Mouse (Mus musculus): ENCODE data around the gene C1qc.
A peak's percentile ranks its signal among the peaks of the same experiment; 100 is the strongest.

C1qc gene

DNA sequence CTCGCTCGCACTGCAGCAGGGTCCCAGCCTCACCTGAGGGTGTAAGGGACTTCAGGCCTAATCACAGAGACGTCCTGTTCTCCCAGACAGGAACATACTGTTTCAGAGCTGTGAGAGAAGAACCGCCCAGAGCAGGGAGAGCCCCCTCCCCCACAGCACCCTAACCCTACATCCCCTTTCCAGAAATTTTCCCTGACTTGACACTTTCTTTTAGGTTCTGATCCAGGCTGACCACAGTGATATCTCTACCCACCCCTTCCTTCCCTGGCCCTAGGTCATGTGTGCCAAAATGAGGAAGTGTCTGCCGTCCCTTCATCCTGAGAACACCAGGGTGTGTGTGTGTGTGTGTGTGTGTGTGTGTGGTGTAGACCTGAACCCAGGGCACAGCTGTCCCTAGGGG is at the start of gene C1qc:
C1qc (minus strand) TSS at position 255 of the 400 bp plus-strand sequence.
- no peak for DNase-seq

DNA sequence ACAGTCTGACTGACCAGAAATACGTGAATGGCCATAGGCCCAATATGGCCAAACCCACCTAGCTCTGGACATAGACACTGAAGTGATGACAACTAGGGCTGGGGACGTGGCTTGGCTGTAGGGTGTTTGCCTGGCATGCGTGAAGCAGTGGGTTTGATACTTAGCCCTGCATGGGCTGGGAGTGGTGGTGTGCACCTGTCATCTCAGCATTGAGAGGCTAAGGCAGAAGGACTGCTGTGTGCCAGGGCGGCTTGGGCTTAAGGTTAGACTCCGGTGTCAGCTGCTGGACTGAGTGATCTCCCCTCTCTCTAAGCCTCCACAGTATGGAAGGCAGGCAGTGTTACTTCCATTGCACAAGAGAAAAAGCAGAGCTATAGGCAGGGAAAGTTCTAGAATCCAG is 45.1 kb upstream of the C1qc start:
- no peak for DNase-seq

DNA sequence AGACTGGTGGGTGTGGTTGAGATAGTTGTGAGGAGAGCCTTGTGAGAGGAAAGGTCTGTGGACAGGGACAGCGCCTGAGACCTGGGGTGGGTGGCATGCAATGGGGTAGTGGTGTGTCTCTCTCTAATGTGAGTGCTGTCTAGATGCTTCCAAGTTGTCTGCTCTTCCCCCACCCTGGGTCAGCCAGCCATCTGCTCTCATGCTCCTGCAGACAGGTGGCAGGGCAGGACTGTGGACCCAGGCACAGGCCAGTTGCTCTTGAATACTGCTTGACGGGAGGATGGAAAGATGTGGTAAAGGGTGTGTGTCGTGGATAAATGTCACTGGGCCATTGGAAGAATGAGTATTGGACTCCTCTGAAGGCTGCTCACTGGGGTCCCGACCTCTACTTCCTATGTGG is 44.5 kb upstream of the C1qc start:
- no peak for DNase-seq

DNA sequence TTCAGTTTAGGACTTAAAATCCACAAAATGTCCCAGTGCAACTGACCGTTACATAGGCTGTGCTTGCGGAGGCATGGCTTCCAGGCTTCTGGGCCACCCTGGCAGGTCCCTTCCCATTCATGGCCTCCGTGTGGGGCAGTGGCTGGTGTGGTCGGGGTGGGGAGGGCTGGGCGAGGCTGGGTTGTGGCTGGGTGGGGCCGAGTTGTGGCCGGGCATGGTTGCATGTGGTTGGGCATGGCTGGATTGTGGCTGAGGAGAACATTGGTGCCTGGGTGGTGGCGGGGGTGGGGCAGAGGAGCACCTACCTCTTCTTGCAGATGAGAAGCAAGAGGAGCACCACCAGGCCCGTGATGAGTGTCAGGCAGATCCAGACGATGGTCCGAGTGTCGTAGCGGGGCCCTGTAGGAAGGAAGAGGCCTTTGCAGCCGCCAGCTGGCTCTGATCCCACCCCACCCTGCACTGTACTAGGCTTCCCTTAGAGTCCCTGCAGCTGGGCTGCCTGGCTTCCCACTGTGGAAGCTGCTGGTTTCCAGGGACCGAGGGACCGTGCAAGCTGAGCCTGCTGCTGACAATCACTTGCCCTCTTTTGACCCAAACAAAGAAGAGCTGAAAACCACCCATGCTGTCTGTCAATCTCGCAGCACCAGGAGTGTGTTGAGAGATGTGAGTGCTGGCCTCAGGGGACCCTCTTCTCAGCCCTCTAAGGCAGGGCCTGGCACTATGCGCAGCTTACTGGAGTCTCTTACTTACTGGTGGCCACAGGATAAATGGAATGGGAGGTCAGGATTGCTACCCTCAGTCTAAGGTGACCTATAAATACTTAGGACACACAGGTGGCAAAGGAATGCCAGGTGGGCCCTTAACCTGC is 42.1 kb upstream of the C1qc start:
- peak; percentile 44 for DNase-seq

DNA sequence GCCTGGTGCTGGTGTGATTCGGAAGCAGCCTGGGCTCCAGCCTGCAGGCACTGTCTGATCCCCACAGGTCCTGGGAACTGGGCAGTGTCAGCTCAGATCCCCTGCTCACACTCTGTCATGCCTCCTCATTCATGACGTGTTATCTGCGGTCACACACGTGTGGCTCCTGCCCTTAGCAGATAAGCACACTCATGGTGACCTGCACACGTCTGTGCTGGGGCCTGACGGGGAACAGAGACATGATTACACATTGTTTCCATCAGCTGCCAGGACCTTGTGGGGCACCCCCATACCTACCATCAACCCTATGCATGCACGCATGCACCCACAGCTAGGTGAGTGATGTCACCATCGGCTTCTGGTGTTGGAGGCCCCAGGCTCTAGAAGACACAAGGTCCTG is 37.6 kb upstream of the C1qc start:
- no peak for DNase-seq

DNA sequence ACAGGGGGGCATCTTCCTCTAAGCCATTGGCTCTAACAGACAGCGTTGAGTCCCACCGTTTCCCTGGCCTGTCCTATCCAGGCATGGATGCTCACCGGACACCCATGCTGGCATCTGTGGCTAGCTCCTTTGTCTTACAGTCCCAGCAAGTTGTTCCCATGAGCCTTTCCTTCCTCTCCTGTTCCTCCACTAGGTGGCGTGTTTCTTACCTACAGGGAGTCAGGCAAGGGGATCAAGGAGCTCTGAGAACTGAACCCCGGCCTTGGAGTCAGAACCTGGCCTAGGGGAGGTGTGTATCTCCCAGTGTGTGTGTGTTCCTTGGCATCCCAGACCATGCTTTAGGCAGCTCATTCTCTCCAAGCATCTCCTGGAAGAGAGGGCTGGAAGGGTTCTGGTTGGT is 36.1 kb upstream of the C1qc start:
- DNase-seq, result peak; percentile 30

DNA sequence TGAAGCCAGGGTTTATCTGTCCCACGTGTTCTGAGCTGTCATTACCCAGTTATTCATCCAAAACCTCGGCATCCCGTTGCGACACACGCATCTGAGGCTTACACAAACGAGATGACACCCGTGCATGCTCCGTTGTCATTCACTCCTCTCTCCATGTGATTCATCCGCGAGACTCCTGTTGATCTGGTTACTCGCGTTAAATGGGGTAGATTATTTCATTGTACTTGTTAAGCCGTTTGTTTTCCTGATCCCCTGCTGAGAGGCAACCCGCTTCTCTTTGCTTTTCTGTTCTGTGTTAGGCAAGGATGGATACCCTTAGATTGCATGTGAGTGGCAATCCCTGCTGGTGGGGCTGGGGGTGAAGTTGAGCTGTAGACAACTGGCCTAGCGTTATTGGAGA is 32.9 kb upstream of the C1qc start:
- DNase-seq, result no peak

DNA sequence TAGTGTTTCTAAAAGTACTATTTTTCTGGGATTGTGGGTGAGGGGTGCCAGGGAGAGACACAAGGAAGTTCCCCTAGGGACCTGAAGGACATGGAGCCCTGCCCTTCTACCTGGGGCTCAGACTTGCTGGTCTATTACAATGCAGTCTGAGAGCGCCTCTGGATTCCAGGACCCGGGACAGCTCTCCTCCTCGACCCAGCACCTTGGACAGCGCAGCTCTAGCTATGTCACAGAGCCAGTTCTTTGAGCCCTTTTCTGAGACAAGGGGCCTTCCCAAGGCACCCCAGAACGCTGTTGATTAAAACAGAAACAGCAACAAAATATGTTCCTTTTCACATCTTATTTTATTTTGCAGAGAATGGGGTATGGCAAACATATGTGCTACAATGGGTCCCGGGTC is 31.7 kb upstream of the C1qc start:
- peak; percentile 78 for DNase-seq

DNA sequence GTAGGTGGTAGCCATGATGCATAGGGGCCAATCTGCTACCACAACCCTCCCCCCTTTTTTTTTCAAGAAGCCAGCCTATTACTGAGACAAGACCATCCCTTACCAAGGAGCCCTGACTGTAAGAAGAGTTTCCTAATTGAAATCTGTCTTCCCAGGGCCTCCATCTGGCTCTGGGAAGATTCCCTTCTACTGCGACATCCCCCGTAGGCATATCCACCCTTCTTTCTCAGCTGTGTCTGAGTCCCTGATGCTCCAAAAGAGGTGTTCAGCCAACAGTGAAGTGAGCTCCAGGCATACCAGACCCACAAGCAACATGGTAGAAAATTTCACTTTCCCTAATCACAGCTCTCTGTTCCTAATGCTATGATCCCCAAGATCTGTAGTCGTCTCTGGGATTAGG is 26.7 kb upstream of the C1qc start:
- no peak for DNase-seq

DNA sequence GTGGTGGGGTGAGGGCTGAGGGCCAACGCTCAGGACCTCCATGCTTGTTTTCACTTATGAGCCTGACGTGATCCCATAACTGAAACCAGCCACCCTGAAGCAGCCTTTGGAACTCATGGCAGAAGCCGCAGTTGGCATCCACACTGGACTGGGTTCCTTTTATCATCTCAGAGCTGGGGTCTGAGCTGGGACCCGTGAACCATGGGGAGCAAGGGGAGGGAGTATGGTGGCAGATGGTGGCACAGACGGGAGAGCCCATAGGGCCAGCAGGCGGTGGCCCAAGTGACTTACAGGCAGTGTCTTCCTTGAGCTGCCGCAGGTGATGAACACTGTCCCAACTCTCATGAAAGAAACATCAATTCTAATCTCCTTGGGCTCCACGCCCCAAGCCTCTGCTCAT is 26.0 kb upstream of the C1qc start:
- no peak for DNase-seq

DNA sequence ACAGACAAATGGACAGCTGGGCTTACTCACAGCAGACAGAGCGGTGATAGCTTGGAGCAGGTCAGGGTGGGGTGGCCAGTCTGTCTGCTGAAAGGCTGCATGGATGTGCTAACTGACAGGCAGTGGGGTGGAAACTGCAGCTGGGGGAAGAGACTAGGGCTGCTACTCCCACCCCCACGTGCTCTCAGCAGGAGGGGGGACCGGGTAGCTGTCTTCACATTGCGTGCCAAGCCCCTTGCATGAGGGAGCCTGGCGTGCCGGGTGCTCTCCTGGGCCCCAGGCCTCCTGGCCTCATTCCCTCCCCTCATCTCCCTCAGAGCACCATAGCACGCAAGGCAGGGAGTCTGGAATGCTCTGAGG is 24.3 kb upstream of the C1qc start:
- DNase-seq, result no peak

DNA sequence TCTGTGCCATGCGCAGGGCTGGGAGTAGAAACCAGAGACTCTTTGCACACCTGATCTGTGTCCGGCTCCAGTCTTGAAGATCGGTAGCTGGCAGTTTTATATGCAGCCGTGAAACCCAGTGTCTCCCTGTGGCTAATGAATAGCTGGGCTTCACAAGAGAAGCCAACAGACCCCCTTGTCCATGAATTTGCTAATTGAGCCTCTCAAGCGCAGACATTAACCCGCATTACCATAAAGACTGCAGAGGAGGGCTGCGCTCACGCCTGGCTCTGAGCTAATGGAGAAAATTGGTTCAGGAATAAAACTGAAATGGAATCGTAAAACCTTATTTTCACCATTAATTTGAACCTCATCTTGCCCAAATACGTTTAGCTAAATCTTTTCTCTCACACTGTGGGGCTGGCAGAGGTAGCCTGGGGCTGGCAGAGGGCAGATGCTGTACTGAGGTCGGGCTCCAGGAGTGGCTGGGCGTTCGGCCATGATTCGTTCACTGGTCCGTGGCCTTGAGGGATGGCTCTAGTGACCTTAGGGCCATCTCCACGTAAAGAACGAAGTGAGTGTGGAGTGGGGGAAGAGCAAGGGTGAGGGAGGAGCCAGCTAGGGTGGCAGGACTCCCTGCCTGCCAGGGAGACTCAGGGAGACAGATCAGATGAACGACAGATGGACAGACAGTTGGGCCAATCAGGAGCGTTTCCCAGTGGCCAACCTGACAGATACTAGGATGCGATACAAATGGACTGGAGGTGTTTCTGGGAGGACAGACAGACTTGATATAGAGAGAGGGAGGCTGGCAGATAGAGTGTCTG is 23.7 kb upstream of the C1qc start:
- DNase-seq, result no peak

DNA sequence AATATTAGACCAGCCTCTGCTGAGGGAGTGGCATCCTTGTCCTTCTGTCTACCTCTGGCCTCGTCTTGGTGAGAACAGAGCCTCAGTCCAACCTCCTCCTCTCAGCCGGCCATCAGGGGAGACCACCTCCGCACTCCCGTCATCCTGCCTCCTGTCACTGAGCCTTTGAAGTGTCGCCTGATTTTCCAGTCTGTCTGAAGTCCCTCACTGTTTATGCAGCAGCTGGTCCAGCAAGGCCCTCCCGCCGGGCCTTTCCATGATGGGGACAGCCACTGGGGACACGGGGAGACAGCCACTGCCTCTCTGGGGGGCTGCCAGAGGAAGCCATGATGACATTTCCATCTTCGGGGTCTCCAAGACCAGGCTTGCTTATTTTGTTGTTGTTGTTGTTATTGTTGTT is 20.0 kb upstream of the C1qc start:
- no peak for DNase-seq

DNA sequence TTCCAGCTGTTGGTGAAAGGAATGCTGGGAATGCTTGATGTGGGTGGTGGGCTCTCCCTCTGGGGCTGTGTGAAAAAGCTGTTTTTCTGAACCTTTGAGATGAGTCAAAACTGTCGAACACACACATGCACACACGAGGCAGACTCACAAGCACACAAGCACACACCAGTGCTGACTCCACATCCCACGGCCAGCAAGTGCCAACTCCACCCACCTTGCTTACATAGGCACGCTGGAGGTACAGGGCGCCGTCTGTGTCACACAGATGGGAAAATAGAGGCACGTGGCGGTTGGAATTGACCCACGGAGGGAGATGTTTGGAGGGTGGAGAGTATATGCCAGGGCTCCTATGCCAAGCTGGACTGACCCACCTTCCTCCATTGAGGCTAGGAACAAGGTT is 18.9 kb upstream of the C1qc start:
- no peak for DNase-seq

DNA sequence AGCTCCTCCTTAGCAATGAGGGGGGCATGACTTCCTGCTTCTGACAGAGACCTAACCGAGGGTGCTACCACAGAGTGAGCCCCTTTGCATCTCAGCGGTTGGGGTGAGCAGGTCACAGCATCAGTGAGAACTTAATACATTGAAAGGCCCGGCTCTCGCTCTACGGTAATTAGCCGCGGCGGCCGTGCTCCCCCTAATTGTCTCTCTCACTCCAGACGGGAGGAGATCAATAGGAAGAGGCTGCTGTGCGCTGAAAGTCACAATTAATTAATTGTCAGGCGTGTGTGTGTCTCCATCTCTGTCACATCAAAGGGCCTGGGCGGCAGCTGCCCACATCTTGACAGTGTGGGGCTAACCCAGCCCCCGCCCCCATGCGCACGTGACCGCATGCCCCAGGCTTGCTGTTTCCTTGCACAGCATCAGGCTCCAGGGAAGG is 18.4 kb upstream of the C1qc start:
- no peak for DNase-seq

DNA sequence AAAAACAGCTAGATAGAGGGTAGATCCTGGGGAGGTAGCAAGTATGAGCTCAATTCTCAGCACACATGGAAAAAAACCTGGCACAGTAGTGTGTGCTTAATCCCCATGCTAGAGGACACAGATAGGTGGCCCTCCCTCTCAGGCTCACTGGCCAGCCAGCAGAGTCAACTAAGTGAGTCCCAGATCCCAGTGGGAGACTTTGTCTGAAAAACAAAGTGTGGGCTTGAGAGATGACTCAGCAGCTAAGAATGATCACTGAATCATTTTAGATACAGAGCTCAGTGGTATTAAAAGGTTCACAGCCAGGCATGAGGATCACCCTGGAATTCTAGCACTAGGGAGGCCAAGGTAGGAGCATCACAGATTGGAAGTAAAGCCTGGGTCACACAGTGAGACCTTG is 14.9 kb upstream of the C1qc start:
- DNase-seq, result no peak

DNA sequence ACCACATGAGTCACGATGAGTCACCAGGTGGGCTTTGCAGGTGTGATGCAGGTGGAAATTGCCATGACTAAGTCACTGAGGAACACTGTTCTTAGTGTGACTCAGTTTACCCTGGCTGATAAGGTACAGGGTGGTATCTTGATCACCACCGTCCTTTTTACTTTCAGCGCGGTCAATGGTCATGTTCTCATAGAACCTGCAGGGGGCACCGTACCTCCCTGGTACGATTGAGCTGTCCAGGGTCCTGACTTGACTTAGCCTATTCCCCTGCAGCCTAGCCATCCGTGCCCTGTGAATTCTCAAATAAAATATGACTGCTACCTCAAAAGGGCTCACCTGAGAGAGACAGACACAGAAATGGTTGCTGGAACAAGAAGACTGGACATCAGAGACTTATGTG is 14.2 kb upstream of the C1qc start:
- DNase-seq, result peak; percentile 63

DNA sequence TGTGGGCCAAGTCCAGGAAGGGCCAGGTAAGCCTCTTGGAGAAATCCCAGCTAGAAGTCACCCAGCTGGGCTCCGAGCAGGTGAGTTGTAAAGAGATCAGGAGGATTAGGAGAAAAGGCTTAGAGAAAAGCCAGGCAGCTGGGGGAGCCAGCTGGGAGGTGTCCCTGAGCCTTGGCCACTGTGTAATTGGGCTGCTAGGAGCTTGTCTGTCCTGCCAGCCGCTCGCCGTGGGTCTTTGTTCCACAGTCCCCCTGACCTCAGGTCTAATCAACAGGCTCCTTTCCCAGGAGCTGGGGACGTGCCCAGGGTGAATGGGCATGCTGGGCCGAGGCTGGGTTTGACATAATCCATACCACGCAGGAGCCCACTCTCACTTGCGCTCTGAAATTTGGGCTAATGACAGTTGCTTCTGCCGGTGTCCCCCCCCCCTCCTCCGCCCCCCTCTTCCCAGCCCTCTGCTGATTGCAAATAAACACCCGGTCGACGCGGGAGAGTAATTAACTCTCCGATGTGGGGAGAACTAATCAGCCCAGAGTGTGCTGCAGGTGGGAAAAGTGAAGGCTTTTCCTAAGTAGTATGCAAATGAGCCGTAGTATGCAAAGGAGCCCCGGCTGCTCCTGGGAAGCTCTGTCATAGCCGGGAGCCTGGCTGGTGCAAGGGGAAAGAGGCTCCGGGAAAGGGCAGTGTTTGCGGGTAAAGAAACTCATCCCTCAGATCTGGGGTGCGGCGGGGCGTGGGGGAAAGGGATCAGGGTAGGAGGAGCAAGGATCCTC is 12.1 kb upstream of the C1qc start:
- no peak for DNase-seq

DNA sequence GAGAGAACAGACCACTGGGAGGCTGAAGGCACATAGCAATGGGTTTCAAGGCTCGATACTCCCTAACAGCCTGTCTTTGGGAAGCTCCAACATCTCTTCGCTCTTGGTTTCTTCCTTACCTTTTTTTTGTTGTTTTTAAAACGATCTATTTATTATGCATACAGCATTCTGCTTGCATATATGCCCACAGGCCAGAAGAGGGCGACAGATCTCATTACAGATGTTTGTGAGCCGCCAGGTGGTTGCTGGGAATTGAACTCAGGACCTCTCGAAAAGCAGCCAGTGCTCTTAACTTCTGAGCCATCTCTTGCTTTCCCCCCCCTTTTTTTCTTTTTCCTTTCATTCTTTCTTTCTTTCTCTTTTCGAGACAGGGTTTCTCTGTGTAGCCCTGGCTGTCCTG is 6.3 kb upstream of the C1qc start:
- no peak for DNase-seq

DNA sequence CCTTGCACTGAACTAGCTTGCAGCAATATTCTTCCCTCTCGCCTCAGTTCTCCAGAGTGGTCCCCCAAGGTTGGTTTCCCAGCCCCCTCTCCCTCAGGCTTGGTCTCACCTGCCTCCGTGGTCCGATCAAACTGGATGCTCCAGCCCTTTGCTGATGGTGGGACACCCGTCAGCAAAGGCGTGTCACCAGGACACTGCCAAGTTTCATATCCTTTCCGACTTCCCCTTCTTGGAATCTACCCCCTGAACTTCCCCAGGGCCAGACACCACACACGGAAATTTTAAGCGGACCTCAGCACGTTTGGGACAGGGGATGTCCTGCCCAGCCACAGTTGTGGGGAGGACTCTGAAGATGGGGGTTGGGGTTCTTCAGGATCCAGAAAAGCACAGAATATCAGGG is 5.8 kb upstream of the C1qc start, which contains the start of gene C1qa:
C1qa (minus strand) TSS at position 167 of the 400 bp plus-strand sequence.
- no peak for DNase-seq

DNA sequence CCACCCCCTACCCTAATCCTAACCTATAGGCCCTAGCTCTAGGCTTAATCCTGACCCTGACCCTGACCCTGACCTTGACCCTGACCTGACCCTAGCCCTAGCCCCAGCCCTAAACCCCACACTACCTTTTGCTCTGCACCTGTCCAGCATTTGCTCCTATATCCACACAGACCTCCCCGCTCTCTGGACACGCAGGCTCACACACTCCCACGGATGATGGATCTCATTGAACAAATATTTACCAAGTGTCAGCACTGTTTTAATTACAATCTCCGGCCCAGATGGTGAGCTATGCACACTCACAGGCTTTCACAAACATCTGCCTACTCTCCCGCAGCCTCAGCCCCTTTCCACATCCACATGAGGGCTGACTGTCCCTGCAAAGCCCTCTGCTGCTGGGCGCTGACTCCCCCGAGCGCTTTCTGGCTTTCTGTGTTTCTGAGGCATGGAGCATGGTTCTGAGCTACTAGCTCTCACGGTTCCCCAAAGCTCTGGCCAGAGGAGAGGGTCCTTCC is 5.3 kb upstream of the C1qc start:
- no peak for DNase-seq

DNA sequence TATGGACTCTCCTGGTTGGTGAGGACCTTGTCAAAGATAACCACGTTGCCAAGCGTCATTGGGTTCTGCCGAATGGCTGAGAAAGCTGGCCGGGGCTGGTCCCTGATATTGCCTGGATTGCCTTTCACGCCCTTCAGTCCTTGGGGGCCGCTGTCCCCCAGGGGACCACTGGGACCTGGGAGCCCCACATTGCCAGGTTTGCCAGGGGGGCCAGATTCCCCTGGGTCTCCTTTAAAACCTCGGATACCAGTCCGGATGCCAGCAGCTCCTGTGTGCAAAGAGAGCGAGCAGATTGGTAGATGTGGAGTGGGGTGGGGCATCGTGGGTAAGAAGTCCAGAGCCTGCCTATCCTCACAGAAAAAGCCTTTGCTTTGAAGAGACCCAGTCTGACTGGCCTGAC is 3.6 kb upstream of the C1qc start:
- DNase-seq, result no peak

DNA sequence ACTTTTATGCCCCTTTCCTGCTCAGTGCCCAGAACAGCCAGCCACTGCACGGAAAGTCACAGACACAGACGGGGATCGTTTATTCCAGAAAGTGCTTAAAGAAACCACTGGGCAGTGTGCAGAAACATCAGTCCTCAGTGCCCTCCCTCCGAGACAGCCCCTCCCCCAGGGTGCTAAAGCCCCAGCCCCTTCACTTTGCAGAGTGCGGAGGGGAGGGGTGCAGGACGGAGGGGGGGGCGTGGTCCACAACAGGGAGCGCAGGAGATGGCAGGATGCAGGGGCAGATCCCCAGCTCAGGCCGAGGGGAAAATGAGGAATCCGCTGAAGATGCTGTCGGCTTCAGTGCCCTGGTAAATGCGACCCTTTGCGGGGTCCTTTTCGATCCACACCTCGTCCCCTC is 3.0 kb upstream of the C1qc start:
- DNase-seq, result no peak

All from kidney, postnatal 14 days (tissue).